Mouse (Mus musculus) monocyte, adult 2 months (primary cell): ENCODE results near the gene Smpdl3b.
A peak's percentile ranks its signal among the peaks of the same experiment; 100 is the strongest.
"Not testable (repeated sequence)": the region's sequence is repeated elsewhere in the genome, so short reads cannot be mapped to it uniquely, and the experiment has no call there.

Experiments
- DNase-seq, 2 experiments: peaks; one replicate each; pipeline ENCODE4 v3.0.0; 2022; ENCODE audit warnings: low spot score in 2 of 2, low read depth in 1 of 2

Smpdl3b gene

DNA sequence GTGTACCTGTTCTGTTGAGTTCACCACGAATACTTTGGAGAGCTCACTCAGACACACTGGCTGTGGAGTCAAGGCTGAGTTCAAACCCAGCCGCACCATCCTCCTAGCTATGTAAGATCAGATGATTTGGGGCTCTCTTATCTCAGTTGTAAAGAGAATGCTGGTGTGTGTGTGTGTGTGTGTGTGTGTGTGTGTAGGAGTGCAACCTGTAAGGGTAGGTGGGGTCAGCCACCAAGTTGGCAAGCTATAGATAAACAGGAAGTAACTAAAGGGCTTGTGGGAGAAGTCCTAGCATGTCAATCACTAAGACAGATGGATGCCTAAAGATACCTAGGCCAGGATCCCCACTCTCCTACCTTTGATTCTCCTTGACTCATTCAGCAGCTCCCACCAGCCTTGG, 26.7 kb upstream of the Smpdl3b start:
- no peak for DNase-seq

DNA sequence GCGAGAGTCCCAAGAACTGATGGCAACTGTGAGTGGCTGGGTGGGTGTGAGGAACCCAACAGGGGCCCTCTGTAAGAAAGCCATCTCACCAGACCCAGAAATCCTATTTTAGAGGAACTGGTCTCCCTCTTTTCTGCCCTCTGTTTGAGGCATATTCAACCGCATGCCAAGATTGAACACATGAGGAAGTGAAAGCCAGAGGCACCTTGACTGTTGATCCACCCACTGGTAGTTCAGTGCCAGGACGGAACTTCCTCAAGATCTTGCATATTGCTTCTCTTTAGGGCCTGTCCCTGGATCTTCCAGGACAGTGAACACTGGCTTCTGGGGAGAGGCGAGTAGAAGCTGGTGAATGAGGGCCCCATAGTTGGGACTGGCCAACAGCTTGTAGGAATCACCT, 23.2 kb upstream of the Smpdl3b start:
- DNase-seq = peak; percentile 65 to 73

DNA sequence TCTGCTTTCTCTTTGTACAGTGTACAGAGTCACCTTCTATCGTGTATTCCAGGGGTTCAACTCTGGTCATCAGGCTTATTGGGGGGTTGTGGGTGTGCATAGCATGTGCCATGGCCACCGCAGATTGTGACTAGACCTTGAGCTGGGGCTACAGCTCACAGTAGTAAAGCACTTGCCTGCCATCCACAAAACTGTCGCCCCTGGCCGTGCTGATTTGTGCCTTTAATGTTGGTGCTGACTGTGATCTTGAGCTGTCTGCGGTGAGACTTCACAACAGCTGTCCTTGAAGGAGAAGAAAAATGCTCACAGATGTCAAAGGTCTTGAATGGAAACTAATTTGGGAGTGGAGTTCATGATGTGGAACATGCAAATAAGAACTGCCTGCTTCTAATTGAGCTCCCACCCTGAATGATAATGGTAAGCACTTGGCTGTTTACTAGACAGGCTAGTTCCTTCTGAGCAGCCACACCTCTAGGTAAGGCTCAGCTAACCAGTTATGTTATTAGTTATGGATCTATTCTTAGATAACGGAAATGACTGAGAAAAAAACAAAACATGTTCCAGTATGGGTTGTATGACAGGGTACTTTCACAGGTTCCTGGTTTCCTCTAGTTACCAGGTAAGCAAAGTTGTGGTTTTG, 21.6 kb upstream of the Smpdl3b start:
- no peak for DNase-seq

DNA sequence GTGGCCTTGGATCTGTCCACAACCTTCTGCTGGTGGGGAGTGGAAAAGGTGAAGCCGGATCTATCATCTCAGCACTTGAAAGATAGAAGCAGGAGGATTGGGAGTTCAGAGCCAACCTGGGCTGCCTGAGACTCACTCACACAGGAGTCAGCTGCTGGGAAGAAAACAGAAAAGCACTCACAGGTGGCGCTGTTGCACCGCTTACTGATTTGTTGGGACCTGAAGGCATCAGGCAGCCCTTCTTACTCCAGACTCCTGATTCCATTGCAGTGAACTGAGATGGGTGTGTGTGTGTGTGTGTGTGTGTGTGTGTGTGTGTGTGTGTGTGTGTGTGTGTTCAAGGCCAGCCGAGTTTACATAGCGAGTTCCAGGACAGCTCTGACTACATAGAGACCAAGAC, 19.7 kb upstream of the Smpdl3b start:
- peak in 1 of 2 experiments; percentile 72 for DNase-seq

DNA sequence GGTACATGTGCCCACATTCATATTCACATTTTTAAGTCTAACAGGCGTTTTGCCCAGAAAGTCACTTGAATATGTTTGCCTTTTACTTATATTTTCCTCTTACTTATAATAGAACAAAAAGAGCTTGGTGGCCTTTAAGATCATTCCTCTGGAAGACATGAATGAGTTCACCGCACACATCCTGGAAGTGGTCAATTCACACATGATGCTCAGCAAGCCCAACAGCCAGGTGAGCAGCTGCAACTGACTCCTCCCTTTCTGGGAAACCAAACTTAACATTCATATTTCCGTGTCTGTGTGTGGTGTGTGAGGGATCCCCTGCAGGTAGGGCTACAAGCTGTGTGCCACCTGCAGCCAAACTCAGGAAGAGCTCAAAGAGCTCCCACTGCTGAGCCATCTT, 17.9 kb upstream of the Smpdl3b start:
- no peak for DNase-seq

DNA sequence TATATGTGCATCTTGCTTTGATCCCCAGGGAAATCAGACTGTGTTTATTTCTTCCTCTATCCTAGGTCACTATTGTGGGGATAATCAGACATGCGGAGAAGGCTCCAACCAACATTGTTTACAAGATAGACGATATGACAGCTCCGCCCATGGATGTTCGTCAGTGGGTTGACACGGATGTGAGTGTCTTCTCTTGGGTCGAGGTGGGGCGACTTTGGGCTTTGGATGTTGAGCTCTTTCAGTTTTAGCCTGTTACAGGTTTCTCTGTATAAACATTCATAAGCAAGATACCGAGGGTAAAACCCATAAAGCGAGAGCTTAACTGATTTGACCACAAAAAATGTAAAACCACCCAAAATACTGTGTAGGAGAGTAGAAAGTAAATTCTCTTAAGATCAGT, 14.7 kb upstream of the Smpdl3b start:
- DNase-seq = no peak

DNA sequence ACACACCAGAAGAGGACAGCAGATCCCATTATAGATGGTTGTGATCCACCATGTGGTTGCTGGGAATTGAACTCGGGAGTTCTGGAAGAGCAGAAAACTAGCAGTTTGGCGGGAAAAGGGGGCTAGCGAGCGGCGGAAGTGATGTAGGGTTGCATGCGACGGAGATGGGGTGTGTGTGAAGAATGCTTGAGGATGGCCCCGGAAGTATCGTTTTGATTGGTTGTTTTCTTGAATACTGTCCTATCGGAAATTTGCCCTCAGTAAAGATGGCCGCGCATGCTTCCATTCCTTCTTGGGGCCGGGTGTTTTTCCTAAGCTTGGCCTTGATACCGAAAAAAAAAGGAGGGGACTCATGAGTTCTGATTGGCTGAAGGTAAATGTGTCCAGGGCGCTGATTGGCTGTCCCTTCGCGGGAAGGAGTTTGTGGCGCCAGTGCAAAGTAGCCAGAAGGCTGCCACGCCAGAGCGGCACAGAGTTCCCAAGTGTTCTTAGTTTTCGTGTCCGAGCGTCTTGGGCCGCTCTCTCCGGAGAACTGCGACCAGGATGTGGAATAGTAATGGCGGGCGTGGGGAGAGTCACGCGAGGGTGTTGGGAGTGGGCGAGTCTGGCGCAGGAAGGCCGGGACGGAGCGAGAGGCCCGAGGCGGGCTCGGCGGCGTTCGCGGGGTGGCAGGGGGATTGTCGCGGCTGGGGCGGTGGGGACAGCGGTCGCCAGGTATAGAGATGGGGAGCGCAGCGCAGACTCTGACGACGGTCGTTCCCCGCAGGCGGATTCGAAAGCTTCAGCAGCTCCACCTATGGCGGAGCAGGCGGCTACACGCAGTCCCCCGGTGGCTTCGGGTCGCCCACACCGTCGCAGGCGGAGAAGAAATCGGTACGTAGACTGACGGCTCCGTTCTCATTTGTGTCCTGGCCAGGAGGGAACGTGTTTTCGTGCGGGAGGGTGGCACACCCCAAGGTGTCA, 11.1 kb upstream of the Smpdl3b start, which contains the start of gene Rpa2:
Gene Rpa2 (plus strand): TSS at position 419 of the 963 bp plus-strand sequence.
- DNase-seq = peak; percentile 94 to 95

DNA sequence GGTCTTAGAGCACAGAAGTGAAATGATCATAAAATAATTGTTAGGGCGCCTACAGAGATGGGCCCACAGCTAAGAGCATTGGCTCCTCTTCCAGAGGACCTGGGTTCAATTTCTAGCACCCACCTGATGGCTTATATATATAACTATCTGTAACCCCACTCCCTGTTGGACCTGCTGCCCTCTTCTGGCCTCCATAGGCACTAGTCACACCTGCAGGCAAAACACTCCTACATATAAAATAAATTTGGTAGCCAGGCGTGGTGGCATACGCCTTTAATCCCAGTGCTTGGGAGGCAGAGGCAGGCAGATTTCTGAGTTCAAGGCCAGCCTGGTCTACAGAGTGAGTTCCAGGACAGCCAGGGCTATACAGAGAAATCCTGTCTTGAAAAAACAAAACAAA, 6.1 kb upstream of the Smpdl3b start:
- DNase-seq = not testable (repeated sequence)

DNA sequence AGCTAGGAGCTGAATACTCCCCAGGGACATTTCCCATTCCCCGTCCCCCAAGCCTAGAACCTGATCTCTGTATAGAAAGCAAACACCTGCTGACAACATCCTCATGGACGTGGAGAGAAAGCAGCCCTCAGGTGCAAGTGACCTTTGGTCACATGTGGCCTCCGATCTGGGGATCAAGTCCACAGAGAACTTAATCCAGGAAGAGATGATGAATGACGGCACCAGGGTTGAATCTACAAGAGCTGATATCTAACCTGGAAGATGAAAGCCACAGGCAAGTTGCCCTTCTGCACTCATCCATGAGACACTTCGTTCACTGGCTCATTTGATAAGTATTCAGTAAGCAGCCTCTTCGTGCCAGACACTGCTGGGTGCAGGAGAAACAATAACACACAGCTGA, 5.5 kb upstream of the Smpdl3b start:
- no peak for DNase-seq

DNA sequence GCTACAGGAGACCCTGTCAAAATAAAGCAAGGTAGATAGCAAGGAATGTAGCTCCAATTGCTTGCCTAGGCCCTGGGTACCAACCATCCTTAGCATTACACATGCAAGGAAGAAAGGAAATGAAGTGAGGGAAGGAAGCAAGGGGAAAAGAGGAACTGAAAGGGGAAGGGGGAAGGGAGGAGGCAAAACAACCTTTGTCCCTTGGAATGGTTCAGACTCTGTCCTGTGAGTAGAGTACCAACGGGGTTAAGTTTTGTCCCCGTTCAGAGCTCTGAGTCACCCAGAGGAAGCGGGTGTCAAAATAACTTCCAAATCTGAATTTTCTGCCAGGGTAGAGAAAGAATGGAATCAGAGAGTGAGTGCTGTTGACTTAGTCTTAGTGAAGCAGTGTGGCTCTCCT, 3.2 kb upstream of the Smpdl3b start:
- DNase-seq = peak in 1 of 2 experiments; percentile 33

DNA sequence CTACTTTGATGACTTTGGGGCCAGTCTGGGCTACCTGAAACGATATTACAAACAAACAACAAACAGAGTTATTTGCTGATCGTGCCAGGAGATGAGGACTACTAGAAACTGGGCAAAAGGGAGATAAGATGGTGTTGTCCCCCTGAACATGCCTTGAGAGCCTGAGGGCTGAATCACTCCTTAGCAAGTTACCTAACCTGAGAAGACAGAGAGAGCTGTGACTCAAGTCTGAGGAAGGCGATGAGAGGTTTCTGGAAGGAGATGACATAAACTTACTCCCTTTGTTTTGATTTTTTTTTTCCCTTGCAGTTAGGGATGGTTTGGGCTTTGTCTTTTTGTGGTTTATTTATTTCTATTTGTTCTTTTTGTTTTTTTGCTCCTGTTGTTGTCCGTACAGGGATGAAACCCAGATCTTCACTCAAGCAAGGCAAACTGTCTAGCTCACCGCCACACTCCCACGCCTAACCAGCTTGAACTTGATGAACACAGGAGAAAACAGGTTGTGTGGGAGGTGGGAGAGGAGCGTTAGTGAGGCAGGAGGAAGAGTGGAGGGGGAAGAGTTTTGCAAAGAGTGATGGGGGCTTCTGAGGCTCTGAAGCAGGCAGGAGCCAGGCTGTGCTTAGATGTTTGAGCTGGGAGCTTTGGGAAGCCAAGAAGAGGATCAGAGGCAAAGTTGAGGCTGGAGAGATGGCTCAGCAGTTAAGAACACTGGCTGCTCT, 740 bp upstream of the Smpdl3b start:
- no peak for DNase-seq

DNA sequence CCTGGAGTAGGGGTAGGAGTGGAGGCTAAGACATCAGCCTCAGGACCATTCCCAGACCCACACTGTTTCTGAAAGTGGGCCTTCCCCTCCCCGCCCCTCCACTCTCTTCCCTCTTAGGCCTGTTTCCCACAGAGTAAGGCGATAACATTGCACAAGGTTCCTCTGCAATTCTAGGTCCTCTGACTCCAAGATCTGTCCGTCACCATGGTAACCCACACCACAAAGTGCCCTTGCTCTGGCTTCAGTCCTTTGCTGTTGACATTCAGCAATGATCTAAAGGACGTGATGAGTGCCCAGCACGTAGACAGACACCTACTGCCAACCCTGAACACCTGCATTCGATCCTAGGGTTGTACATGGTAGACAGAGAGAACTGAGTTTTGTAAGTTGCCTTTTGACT, 4.1 kb downstream of the Smpdl3b start:
- DNase-seq = no peak

DNA sequence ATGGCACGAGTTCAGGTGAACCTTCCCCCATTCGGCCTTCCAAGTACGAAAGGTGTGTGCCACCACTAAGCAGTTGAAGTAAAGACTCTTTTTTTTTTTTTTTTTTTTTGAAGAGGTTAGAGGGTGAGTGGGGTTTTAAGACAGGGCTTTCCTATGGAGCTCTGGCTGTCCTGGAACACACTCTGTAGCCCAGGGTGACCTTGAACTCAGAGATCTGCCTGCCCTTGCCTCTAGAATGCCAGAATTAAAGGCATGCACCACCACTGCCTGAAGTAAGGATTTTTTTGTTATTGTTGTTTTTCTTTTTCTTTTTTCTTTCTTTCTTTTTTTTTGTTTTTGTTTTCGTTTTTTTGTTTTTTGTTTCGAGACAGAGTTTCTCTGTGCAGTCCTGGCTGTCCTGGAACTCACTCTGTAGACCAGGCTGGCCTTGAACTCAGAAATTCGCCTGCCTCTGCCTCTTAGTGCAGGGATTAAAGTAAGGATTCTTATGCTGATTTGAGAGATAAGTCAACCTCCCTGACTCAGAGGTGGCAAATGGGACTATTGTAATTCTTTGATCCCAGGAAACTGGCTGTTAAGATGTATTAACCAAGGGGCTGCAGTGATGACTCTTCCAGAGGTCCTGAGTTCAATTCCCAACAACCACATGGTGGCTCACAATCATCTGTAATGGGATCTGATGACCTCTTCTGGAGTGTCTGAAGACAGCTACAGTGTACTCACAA, 7.6 kb downstream of the Smpdl3b start:
- no peak for DNase-seq

DNA sequence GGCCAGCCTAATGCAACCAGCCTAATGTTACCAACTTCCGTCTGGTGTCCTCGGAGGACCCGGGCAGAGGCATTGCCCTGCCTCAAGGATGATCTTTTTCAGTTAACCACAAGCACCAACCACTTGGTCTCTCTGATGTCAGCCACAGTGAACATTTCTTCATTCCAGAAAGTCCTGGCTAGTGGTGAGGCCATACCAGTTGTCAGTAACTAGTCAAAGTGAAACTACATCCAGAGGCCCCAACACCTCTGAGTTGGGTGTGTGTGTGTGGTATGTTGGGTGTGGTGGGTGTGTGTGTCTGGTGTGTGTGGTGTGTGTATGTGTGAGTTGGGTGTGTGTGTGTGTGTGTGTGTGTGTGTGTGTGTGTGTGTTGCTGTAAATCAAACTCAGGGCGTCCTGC, 8.3 kb downstream of the Smpdl3b start:
- DNase-seq = peak; percentile 47 to 56

DNA sequence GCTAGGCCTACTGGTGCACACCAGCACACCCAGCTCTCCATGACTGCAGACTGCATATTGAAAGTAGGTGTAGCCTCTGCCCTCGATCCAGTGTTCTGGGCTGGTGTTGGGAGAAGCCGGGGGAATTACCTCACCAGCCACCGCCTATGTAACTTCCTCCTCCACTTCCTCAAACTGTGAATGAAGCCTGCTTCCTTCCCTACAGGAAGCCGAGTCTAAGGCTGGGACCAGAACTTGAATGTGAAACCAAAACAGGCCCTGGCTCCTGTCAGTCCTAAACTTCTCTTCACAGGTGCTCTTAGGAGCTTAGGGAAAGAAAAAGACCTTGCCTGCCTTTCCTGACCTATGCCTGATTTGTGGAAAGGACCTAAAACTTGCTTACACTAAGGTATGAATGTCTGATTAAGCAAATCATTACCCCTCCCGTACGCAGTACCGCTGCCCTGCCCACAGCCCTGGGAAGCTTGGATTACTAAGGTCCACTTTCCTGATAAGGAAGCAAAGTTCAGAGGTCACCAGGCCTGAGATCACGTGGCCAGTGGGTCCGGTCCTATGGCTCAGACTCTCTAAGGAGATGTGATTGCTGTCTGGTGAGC, 9.3 kb downstream of the Smpdl3b start:
- peak; percentile 64 to 66 for DNase-seq

DNA sequence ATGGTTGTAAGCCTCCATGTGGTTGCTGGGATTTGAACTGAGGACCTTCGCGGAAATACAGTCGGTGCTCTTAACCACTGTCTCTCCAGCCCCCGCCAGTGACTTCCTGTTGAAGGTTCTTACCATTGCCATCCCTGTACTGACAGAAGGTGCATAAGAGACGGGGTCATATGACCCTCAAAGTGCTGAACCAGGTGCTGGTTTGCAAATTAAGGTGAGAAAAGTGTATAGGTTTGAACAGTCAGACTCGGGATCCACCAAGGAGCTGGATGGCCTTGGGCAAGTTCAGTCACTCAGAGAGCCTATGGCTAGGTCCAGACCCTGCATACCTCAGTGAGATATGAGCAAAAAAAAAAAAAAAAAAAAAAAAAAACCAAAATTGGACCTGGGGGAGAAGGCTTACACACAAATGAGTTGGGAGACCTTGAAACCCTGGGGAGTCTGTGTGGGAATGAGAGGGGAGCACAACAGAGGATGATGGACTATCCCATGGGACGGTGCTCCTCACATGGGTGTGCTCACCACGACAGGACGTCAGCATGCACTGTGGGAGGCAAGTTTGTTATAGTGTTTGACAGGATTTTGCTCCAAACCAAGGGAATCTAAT, 10.0 kb downstream of the Smpdl3b start:
- no peak for DNase-seq

DNA sequence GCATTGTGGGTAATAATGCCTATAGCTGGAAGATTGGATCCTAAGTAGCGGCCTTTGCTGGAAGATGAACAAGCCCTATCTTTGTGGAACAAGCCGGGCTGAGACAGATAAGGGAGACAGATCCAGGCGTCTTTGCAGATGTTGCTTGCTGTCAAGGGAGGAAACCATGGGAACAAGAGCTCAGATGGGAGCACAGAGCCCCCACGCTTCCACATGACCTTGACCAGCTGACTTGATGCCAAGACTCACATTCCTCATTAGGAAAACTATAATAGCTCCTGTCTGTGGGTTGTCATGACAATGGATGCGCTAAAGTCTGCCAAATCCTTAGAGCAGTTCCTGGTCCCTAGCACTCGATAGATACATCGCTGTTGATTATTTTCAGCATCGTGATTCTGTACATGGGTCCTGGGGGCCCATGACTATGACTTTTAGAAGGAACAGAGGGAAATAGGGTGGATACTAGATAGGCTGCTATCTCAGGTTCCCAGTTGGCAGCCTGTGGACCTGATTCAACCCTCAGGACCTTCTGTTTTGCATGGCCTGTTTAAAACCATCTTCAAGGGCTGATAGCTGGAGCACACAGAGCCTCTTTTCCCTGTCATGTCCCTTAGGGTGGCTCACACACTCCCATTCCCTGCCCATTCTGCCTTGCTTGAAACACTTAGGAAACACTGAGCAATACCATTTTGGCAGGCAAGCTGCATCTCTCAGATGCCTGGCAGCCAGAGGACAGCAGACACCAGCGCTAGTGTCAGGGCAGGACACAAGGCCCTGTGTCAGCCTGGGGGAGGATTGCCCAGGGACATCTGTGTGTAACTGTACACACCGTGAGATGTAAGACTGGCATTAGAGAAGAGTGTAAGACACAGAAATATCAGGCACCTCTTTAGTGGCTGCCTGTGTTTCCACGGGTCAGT, 12.8 kb downstream of the Smpdl3b start:
- DNase-seq = no peak

DNA sequence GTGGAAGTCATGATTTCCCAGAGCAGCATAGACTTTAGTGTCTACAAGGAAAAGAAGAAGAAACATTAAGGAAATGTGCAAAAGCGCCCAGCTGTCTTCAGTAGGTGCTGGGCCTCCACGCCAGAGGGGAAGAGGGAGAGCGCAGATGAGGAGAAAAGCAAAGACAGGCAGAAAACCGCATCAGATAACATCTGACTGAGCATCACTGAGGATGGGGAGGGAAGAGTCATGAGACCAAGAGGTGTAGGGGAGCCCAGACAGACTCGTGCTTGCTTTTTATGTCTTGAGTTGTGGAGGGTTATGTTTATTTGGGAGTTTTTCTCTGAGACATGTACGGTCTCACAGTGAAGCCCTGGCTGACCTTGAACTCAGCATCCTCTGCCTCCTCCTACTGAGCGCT, 15.6 kb downstream of the Smpdl3b start:
- DNase-seq = no peak

DNA sequence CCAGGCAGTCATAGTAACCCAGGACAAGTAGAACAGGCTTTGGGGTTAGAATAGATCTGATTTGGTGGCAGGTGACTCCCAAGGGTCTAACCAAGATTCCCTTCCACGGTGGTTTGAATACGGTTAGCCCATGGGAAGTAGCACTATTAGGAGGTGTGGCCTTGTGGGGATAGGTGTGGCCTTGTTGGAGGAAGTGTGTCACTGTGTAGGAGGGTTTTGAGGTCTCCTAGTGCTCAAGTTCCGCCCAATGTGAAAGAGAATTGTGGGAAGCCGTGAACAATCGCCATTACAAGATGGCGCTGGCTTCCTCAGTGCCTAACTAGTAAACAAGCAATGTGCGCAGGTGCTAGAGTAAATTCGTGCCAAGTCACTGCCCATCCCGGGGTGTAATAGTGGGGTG, 19.9 kb downstream of the Smpdl3b start:
- not testable (repeated sequence) for DNase-seq
